ENCODE assay signal across 9 mouse cellular contexts in genomic region chr7:101538141-101538933, GRCm38 (mm10). TPM values are rescaled to one million over a fixed set of nuclear protein-coding genes. Genes with fewer than 3 reads are reported as not detected.
DNase-seq lines count a peak whose midpoint lies in the region; ATAC-seq and TF ChIP-seq lines count a peak whose summit lies in the region.
"Had no signal": no experiment of that assay in that cellular context is flagged by ENCODE, and none has a peak within 500 bp of the region (broad histone marks: within the 10 kb centered on the region; RNA-seq: fewer than 3 reads in every experiment).

No protein-coding gene starts in this region.

- 0 out of 2 replicates have a peak overlapping the region, but pooled peaks have one; percentile 13 for H3K4me2 ChIP-seq in intestine, postnatal 0 days (replicated peaks; ENCODE audit: low read depth)
- H3K4me2 ChIP-seq in intestine, embryonic 15.5 days (replicated peaks) = no peak overlapping the region

- H3K4me1 ChIP-seq in intestine, postnatal 0 days (replicated peaks; ENCODE audit: control insufficient read depth, insufficient read depth, low read length) = no peaks in the 10 kb centered on the region
- peaks cover 2% of the 10 kb centered on the region; the same call in 1 of the 2 replicates for H3K4me1 ChIP-seq in intestine, embryonic 15.5 days (replicated peaks)

- WGBS in intestine, postnatal 0 days = 33% methylated on average over 14 of the region's 14 CpGs
- 29% methylated on average over 14 of the region's 14 CpGs for WGBS in intestine, embryonic 15.5 days

- peak; percentile 46; the same call in 1 of the 2 replicates for ATAC-seq in intestine, postnatal 0 days
- no peak for ATAC-seq in intestine, embryonic 15.5 days
- no peak for ATAC-seq in megakaryocyte-erythroid progenitor cell, adult 5-6 weeks (replicated peaks; ENCODE audit: low FRiP score, low TSS enrichment, poor library complexity, severe bottlenecking)

- H3K4me3 ChIP-seq in intestine, postnatal 0 days (ENCODE audit: low read depth, low read length) = no peak overlapping the region
- no peak overlapping the region for H3K4me3 ChIP-seq in intestine, embryonic 15.5 days (replicated peaks)

- no peaks in the 10 kb centered on the region for H3K9me3 ChIP-seq in intestine, postnatal 0 days (ENCODE audit: control insufficient read depth)
- no peaks in the 10 kb centered on the region for H3K9me3 ChIP-seq in intestine, embryonic 15.5 days

- H3K36me3 ChIP-seq in intestine, postnatal 0 days (ENCODE audit: control insufficient read depth, insufficient read depth) = no peaks in the 10 kb centered on the region
- H3K36me3 ChIP-seq in intestine, embryonic 15.5 days = no peaks in the 10 kb centered on the region

- no peak overlapping the region for H3K9ac ChIP-seq in intestine, postnatal 0 days (ENCODE audit: low read depth, low read length)
- no peak overlapping the region for H3K9ac ChIP-seq in intestine, embryonic 15.5 days

- H3K27ac ChIP-seq in intestine, postnatal 0 days (ENCODE audit: low read depth, low read length) = no peak overlapping the region
- H3K27ac ChIP-seq in intestine, embryonic 15.5 days = no peak overlapping the region

- intact Hi-C loops in left cerebral cortex, postnatal 25 days (cut with DNase I) = loop anchor here (2.0 kb wide), 1 partner anchor 112 kb away; no protein-coding TSS in a partner anchor

- peak; percentile 72 for TF ChIP-seq CTCF in intestine, postnatal 0 days (IDR thresholded peaks at IDR 0.05; ENCODE audit: low read depth)

- DNase-seq in CD8-positive naive resting alpha-beta T cell, adult 2 months (ENCODE audit: low read depth in 2 of 2, low spot score in 2 of 2) = peak; percentile 66 to 80
- peak; percentile 36 for DNase-seq in adrenal gland, adult 8-10 months
- peak; percentile 59 to 89 for DNase-seq in frontal cortex, adult 2 months (ENCODE audit: extremely low spot score in 1 of 2, low spot score in 1 of 2)
- DNase-seq in left cerebral cortex, postnatal 25 days (ENCODE audit: low spot score in 2 of 2) = peak; percentile 64 to 89
- DNase-seq in right cerebral cortex, adult 2 months (ENCODE audit: low spot score in 2 of 2) = peak; percentile 66 to 78

- no peaks in the 10 kb centered on the region for H3K27me3 ChIP-seq in intestine, postnatal 0 days (replicated peaks; ENCODE audit: control insufficient read depth, insufficient read depth, low read length)
- no peaks in the 10 kb centered on the region for H3K27me3 ChIP-seq in intestine, embryonic 15.5 days (replicated peaks)

RNA-seq across cellular contexts. Expression of gene Art2b, which starts 47.1 kb away (rescaled TPM):
- polyA plus RNA-seq in intestine, postnatal 0 days (2015; fragmentation: Nextera tagmentation; extraction: Ambion mirVana) = 0.24 and 0.56 TPM in 2 replicates
- polyA plus RNA-seq in intestine, embryonic 15.5 days (2015; fragmentation: Nextera tagmentation; extraction: Ambion mirVana) = 0.47 and 0.55 TPM in 2 replicates
- total RNA-seq in adrenal gland, adult 8-10 months (2022) = under 1 TPM in 2 of 4 experiments, not detected in 2; 0.12 TPM
- not detected in 2 replicates for polyA plus RNA-seq in frontal cortex, adult 2 months (2012; rRNA removed)
- not detected for total RNA-seq in left cerebral cortex, postnatal 25 days (2021)
- total RNA-seq in megakaryocyte-erythroid progenitor cell, adult 5-6 weeks (2014; fragmentation: Nextera tagmentation) = 1.4 and 3.7 TPM in 2 replicates
- 0.84 and 2.7 TPM in 2 replicates for total RNA-seq in megakaryocyte-erythroid progenitor cell, adult 5-6 weeks (2017)
- total RNA-seq: left cerebral cortex, postnatal 36 days had no signal
